Mouse (Mus musculus): ENCODE data around the gene Cebpg. TPM values are rescaled to one million over a fixed set of nuclear protein-coding genes. Genes with fewer than 3 reads are reported as not detected.

Cebpg gene
- total RNA-seq, 2 experiments from 2014 or later: 16.7 to 34.6 TPM

DNA sequence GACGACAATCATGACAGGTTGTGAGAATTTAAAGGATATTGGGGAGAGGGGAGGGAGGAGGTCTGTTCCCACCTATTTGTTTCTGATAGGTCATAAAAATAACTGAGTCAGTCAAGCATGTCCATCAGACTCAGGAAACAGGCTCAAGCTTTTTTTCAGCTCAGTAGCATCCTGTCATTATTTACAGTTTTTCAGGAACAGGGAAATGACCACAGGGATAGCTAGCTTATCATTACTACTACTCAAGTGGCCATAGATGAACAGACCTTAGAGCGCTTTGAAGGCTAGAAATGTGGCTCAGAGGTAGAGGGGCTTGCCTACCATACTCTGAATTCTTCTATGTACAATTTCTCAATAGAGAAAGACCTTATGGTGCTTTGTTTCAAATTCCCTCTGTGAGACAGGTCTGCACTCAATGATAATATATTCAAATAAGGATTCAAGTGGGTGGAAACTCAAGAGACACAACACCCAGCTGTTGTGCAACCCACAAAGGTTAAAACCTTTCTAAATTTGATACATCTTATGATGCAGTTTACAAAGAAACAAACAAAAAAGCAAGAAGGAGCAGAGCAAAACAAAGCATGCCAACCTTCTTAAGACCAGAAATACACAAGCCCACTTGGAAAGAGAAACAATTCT, 1.3 kb downstream of the Cebpg start:
- ATAC-seq (replicated peaks; ENCODE audit: poor library complexity): no peak

DNA sequence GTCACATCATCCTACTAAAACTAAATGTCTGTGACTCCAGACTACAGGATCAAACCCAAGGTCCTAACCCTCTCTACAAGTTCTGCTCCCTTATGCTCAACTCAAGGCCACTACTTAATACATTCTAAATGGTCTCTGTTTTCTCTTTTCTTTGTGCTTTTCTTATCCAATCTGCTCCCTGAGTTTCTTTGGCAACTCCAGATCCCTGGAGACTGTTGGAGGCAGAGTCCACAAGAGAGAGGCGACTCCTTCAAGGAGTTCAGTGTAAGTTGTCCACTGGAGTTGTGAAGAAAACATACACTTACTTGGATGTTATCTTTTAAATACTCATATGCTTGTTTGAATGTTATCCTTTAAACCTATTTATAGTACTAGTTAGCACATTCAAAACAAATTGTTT, 2.1 kb downstream of the Cebpg start:
- ATAC-seq (replicated peaks; ENCODE audit: poor library complexity): no peak

GRCm38 (mm10) chr7:35053161-35053560, 3.2 kb downstream of the Cebpg start:
- ATAC-seq (replicated peaks; ENCODE audit: poor library complexity): no peak

GRCm38 (mm10) chr7:35050540-35050939, 5.8 kb downstream of the Cebpg start:
- ATAC-seq (replicated peaks; ENCODE audit: poor library complexity): no peak

GRCm38 (mm10) chr7:35046091-35046490, 10.3 kb downstream of the Cebpg start:
- ATAC-seq (replicated peaks; ENCODE audit: poor library complexity): peak; percentile 54

GRCm38 (mm10) chr7:35044719-35045118, 11.7 kb downstream of the Cebpg start:
- no peak for ATAC-seq (replicated peaks; ENCODE audit: poor library complexity)

DNA sequence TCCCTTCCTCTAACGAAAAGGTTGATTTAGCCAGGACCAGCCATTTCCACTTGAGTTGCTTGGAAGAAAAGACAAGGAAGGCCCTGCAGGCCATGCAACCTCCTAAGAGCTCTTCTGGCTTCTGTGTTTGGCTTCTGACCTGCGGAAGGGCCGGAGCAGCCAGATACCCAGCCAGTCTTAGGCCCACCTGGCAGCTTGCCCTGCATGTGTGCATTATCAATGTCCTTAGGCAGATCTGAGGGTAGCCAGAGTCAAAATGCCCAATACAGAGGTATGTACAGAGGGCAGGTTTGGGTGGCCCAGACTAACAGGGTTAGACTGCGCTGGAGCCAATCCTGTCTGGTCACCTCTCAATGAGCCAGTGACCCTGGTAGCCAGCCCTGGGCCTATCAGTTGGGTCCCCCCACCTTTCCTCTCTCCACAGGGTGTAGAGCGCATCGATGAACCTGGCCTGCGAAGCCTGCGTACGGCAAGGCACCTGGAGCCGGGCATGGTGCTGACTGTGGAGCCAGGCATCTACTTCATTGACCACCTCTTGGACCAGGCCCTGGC, 13.0 kb downstream of the Cebpg start:
- no peak for ATAC-seq (replicated peaks; ENCODE audit: poor library complexity)

GRCm38 (mm10) chr7:35042759-35043217, 13.6 kb downstream of the Cebpg start:
- ATAC-seq (replicated peaks; ENCODE audit: poor library complexity): 0 out of 2 replicates have a peak, but pooled peaks have one; percentile 8

GRCm38 (mm10) chr7:35042209-35042554, 14.2 kb downstream of the Cebpg start:
- no peak for ATAC-seq (replicated peaks; ENCODE audit: poor library complexity)

- peak; percentile 76 for ATAC-seq (replicated peaks; ENCODE audit: poor library complexity)
Measured at GRCm38 (mm10) chr7:35041286-35042208, 14.8 kb downstream of the Cebpg start.

- ATAC-seq (replicated peaks; ENCODE audit: poor library complexity): no peak
Measured at GRCm38 (mm10) chr7:35040176-35040972, 16.0 kb downstream of the Cebpg start.

- ATAC-seq (replicated peaks; ENCODE audit: poor library complexity): 0 out of 2 replicates have a peak, but pooled peaks have one; percentile 7
Measured at GRCm38 (mm10) chr7:35037408-35037807, 19.0 kb downstream of the Cebpg start.

- no peak for ATAC-seq (replicated peaks; ENCODE audit: poor library complexity)
Measured at GRCm38 (mm10) chr7:35036266-35036731, 20.1 kb downstream of the Cebpg start.

DNA sequence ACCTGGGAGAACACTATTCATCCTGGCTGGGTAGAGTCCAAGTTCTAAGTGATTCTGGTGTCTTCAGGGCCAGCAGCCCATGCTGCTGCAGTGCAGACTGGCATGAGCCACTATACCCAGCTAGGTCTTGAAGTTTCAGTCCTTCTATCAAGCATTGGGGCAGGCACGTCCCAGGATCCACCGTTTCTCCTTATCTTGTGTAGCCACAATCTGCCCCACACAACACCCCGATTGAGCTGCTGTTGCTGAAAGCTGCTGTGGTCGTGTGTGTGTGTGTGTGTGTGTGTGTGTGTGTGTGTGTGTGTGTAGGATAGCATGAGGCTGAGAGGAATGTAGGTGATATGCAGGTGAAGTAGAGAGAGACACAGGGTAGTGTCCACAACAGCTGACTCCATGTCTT, 20.8 kb downstream of the Cebpg start:
- peak; percentile 81 for ATAC-seq (replicated peaks; ENCODE audit: poor library complexity)

GRCm38 (mm10) chr7:35035141-35035553, 21.2 kb downstream of the Cebpg start:
- ATAC-seq (replicated peaks; ENCODE audit: poor library complexity): no peak; the same call in 1 of the 2 replicates

DNA sequence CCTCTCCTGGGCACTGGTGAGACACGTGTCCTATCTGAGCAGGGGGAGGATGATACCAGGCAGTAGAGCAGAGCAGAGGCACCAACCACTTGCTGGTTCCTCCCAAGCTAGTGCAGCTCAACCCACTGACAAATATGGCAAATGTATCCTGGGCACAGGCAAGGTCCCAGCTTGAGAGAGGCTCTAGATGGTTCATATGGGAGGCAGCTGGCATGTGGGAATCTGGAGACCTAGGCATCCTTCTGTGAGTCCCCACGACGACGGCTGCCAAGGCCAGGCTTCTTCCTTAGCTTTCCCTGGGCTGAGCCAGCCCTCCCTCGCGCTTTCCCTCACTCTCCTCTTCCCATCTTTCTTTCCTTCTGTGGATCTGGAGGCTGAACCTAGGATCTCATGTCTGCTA, 25.8 kb downstream of the Cebpg start:
- no peak for ATAC-seq (replicated peaks; ENCODE audit: poor library complexity)

- ATAC-seq (replicated peaks; ENCODE audit: poor library complexity): no peak
Measured at GRCm38 (mm10) chr7:35029648-35030047, 26.7 kb downstream of the Cebpg start.

- ATAC-seq (replicated peaks; ENCODE audit: poor library complexity): no peak
Measured at GRCm38 (mm10) chr7:35029228-35029627, 27.1 kb downstream of the Cebpg start.

GRCm38 (mm10) chr7:35028559-35028958, 27.8 kb downstream of the Cebpg start:
- ATAC-seq (replicated peaks; ENCODE audit: poor library complexity): peak; percentile 52

DNA sequence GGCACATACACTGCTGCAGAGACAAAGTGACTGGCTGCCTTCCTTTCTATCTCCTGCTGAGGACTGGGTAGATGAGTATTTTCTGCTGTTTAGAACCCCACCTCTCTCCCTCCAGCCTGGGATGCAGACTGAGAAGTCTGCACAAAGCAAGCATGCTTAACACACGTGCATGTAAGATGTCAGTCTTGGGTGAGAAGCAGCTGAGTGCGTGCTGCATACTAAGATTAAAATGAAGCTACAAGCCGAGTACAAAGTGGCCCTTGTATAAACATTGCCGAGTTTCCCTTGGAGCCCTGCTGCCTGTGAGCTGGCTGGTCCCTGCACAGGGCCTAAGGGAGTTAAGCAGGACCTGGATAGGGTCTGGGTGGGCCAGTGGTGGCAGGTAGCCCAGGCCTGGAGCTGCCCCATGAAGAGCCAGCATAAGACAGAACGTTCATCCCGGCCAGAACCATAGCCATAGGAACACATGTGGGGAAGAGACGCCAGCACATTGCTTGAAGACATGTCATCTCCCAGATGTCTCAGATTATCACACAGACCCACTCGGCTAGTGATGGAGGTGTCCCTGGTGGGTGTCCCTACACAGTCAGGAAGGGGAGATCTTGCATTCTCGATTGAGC, 28.5 kb downstream of the Cebpg start:
- no peak for ATAC-seq (replicated peaks; ENCODE audit: poor library complexity)
